Mouse (Mus musculus) T-helper 17 cell (primary cell): ENCODE results near the gene Ncam1.

Experiments
- in situ Hi-C, 2 experiments: fragments of 300-600 bp; cut with MboI, MseI; formaldehyde crosslinking; loops; 1 replicate in 1 of 2; 2 replicates in 1 of 2; pipeline ENCODE4 v1.15.1; 2025; ENCODE audit warnings: high pct_unique_total_duplicates in 2 of 2

Gene Ncam1

DNA sequence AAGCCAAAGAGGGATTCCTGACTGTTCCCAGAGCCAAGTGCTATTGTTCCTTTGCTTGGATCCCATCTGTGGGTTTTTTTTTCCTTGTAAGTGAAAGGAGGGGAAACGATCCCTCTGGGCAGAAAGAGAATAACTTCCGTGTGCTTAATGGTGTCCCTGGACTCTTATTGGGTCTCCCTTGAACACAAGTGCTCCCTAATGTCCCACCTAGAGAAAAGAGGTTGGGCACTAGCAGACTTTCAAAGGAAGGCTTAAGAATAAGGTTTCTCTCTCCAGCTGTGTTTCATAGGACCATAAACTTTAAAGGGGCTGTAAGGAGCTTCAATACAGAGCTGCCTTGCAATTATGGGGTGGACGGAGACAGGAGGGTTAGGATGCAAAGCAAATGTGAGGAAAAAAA is 119.5 kb downstream of the Ncam1 start:
- in situ Hi-C loops = no loop called here

GRCm38 (mm10) chr9:49675696-49676465 is 122.8 kb downstream of the Ncam1 start:
- in situ Hi-C loops = no loop called here

DNA sequence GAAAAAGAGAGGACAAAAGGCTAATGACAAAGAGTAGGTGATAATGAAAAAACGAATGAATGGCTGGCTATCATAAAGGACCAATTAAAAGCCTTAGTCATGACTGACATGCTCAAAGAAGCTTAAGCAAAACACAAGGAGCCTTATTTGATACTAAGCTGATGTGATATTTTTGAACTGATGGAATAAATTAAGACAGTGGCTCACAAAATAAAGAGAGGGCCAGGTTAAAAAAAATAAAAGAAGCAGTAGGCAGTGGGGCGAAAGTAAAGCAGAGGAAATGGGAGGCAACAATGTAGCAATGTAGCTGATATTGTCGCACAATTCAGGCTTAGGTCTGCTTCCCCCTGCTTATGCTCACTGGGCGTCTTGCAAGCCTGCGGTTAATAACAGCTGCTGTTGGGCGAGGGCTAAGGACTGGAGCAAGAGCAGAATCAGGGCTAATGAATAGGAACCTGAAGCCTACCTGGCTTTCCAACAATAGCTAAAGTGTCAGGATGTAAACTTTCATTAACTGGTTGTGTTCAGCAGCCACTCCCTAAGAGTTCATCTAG is 126.0 kb downstream of the Ncam1 start:
- in situ Hi-C loops = no loop called here

- in situ Hi-C loops = no loop called here
Observed at GRCm38 (mm10) chr9:49667066-49667465, 131.7 kb downstream of the Ncam1 start.

GRCm38 (mm10) chr9:49665361-49665760 is 133.4 kb downstream of the Ncam1 start:
- in situ Hi-C loops = no loop called here

- in situ Hi-C loops = no loop called here
Observed at GRCm38 (mm10) chr9:49663927-49664320, 134.8 kb downstream of the Ncam1 start.

GRCm38 (mm10) chr9:49662958-49663926 is 135.5 kb downstream of the Ncam1 start:
- in situ Hi-C loops = no loop called here

DNA sequence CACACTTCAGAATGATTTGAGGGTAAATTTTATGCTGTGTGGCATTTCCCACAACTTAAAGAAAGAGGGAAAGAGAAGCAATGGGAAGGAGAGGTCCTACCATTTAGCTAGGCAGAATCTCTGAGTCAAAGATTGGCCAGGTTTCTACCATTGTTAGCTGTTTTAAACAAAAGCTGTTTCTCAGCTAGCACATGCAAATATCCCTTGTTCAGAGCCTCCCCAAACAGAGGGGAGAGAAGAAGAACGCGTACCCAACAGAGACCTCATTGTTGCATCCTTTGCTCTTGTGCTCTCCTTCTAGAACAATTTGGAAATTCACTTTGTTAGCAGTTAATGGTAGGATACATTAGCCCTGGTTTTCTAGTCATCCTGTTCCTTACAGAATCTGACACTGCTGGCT is 137.2 kb downstream of the Ncam1 start:
- in situ Hi-C loops = no loop called here

- in situ Hi-C loops = no loop called here
Observed at GRCm38 (mm10) chr9:49658381-49658856, 140.3 kb downstream of the Ncam1 start.

GRCm38 (mm10) chr9:49654470-49654869 is 144.3 kb downstream of the Ncam1 start:
- in situ Hi-C loops = no loop called here

GRCm38 (mm10) chr9:49653478-49654245 is 145.1 kb downstream of the Ncam1 start:
- in situ Hi-C loops = no loop called here

GRCm38 (mm10) chr9:49644296-49644695 is 154.4 kb downstream of the Ncam1 start:
- in situ Hi-C loops = no loop called here

GRCm38 (mm10) chr9:49640764-49641163 is 158.0 kb downstream of the Ncam1 start:
- in situ Hi-C loops = no loop called here

DNA sequence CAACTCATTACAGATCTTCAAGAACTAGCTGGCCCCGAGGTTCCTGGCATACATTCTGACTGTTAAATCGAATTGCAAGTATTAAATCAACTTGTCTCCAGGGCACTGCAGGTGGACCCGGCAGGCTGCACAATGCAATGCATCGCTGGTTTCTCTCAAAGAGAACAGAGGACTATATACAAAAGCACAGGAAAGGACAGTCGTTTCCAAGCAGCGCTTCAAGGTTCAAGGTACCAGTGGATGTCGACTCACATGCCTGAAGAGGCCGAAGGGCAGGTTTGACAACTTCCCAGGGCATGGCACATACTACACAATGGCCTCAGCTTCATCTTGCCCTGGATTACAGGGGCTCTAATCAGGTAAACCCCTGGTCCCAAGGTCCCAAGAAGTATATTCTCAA is 158.6 kb downstream of the Ncam1 start:
- in situ Hi-C loops = no loop called here

GRCm38 (mm10) chr9:49637955-49638354 is 160.8 kb downstream of the Ncam1 start:
- in situ Hi-C loops = no loop called here

- in situ Hi-C loops = no loop called here
Observed at GRCm38 (mm10) chr9:49635668-49636326, 162.9 kb downstream of the Ncam1 start.

DNA sequence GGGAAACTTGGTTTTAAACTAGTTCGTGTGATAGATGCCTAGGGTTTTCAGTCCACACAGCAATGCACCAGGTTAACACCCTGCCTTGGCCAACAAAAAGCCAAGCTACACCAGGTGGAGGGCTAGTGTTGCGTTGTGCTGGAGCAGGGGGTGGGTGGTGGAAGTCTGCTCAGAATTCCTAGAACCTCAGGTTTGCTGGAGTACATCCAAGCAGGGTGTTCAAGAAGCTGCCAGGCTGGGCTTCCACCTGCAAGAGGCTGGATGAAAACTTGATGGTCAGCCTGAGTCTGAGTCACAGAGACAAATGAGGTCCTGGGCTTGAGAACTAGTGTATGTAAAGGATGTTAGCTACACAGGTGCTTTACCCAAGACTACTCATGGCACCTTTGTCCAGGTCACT is 166.1 kb downstream of the Ncam1 start:
- in situ Hi-C loops = no loop called here

DNA sequence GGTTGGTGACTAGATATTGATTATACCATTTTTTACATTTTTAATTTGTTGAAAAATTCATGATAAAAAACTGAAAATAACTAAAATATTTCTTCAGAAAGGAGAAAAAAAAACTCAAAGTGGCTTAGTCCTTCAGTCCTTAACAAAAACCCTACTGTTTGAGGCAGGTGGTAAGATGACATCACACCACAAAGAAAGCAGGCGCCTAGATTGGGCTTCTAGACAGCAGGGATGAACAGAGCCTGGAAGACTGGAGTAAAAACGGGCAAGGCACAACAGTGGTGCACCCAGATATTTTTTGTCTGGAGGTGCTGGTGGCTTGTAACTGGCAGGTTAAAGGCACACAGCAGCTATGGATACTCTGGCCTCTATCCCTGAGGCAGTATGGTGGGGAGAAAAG is 168.4 kb downstream of the Ncam1 start:
- in situ Hi-C loops = no loop called here

- in situ Hi-C loops = no loop called here
Observed at GRCm38 (mm10) chr9:49624910-49625309, 173.8 kb downstream of the Ncam1 start.

DNA sequence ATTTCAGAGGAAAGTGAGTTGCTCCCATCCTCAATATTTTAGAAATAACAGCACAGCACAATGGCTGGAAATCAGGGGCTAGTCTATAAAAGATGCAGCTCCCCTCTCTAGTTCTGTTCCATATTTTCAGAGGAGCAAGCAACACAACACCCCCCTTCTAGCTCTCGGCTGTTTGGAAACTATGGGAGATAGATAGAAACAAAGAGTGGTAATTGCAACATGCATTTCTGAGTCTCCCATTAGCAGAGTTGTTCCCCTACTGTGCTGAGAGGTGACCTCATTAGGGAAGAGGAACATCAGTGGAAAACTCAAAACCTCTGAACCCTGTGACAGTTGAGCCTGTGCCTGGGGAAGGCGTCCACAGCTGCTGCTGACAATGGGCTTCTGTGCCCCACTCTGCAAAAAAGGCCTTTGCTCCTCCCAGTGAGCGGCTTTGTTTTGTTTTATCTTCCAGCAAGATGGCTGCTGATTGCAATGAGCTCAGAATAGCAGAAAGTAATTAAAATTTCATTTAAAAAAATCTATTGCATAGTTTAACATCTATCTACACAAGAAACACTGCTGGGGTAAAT is 174.7 kb downstream of the Ncam1 start:
- in situ Hi-C loops = no loop called here
